Mouse (Mus musculus): ENCODE measurements at regions not wholly inside any gene's neighbourhood (a gene's known extent, or its start where the extent isn't known, plus 50 kb on each side); places are given as distances from the start of the nearest gene placed in this dataset.
A peak's percentile ranks its signal among the peaks of the same experiment; 100 is the strongest.

- no peak for DNase-seq
These were observed 51.2 kb upstream of the Tln2 start for GRCm38 (mm10) chr9:67610696-67611095.

GRCm38 (mm10) chr9:67611676-67612075, 52.2 kb upstream of the Tln2 start:
- no peak for DNase-seq

- no peak for DNase-seq
These were observed 52.6 kb upstream of the Tln2 start for GRCm38 (mm10) chr9:67612101-67612500.

GRCm38 (mm10) chr9:67614068-67614727, 54.7 kb upstream of the Tln2 start:
- no peak for DNase-seq

- DNase-seq = no peak
These were observed 56.7 kb upstream of the Tln2 start for GRCm38 (mm10) chr9:67616207-67616606.

GRCm38 (mm10) chr9:67617341-67618217, 58.1 kb upstream of the Tln2 start:
- no peak for DNase-seq

GRCm38 (mm10) chr9:67620945-67621344, 61.4 kb upstream of the Tln2 start:
- DNase-seq = no peak

- DNase-seq = no peak
These were observed 67.7 kb upstream of the Tln2 start for GRCm38 (mm10) chr9:67627196-67627595.

GRCm38 (mm10) chr9:67629624-67630023, 70.1 kb upstream of the Tln2 start:
- DNase-seq = no peak

- DNase-seq = no peak
These were observed 70.7 kb upstream of the Tln2 start for GRCm38 (mm10) chr9:67630173-67630572.

- no peak for DNase-seq
These were observed 72.3 kb upstream of the Tln2 start for GRCm38 (mm10) chr9:67631741-67632243.

GRCm38 (mm10) chr9:67632521-67633025, 73.1 kb upstream of the Tln2 start:
- DNase-seq = peak; percentile 48

GRCm38 (mm10) chr9:67633026-67633741, 73.7 kb upstream of the Tln2 start:
- peak; percentile 67 for DNase-seq

- peak; percentile 86 for DNase-seq
These were observed 74.4 kb upstream of the Tln2 start for GRCm38 (mm10) chr9:67633761-67634441.

GRCm38 (mm10) chr9:67646820-67647219, 87.3 kb upstream of the Tln2 start:
- no peak for DNase-seq

- DNase-seq = no peak
These were observed 94.5 kb upstream of the C2cd4b start for GRCm38 (mm10) chr9:67664773-67665172.

- no peak for DNase-seq
These were observed 88.8 kb upstream of the C2cd4b start for GRCm38 (mm10) chr9:67670261-67671020.

GRCm38 (mm10) chr9:67676906-67677305, 82.3 kb upstream of the C2cd4b start:
- no peak for DNase-seq

GRCm38 (mm10) chr9:67683367-67683766, 75.9 kb upstream of the C2cd4b start:
- peak; percentile 65 for DNase-seq

GRCm38 (mm10) chr9:67692396-67692795, 66.8 kb upstream of the C2cd4b start:
- DNase-seq = no peak

- peak; percentile 46 for DNase-seq
These were observed 65.5 kb upstream of the C2cd4b start for GRCm38 (mm10) chr9:67693716-67694115.

GRCm38 (mm10) chr9:67698796-67699195, 60.4 kb upstream of the C2cd4b start:
- DNase-seq = no peak
